Mouse (Mus musculus) kidney, adult 11 months (tissue): ENCODE measurements around the gene Cpd.
A peak's percentile ranks its signal among the peaks of the same experiment; 100 is the strongest.

Source experiments
- DNase-seq: peaks from one replicate; pipeline ENCODE4 v3.0.0; 2022

The Cpd gene

GRCm38 (mm10) chr11:76846878-76847222, at the start of gene Cpd:
Cpd (minus strand) TSS chr11:76847018.
- peak; percentile 97 for DNase-seq

DNA sequence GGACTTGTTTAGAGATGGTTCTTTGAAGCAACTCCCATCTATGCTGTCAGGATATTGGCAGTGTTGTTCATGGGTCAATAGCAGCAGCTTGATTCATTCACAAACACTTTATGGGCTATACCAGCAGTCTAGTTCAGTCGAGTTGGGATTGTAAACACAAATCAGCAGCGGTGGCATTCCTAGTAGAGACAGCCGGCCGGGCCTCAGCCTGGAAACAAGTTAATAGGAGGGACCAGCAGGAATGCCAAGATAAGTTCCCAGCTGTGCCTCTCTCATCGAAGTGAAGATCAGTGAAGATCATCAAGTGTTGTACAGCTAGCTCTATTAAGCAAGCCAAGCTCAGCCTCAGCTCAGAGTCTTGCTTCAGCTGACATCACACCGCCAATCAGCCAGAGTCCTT, 49.5 kb upstream of the Cpd start:
- no peak for DNase-seq

- DNase-seq = peak; percentile 57
These were observed 47.4 kb upstream of the Cpd start for GRCm38 (mm10) chr11:76894240-76894639.

- peak; percentile 79 for DNase-seq
These were observed 46.8 kb upstream of the Cpd start for GRCm38 (mm10) chr11:76893570-76893969.

DNA sequence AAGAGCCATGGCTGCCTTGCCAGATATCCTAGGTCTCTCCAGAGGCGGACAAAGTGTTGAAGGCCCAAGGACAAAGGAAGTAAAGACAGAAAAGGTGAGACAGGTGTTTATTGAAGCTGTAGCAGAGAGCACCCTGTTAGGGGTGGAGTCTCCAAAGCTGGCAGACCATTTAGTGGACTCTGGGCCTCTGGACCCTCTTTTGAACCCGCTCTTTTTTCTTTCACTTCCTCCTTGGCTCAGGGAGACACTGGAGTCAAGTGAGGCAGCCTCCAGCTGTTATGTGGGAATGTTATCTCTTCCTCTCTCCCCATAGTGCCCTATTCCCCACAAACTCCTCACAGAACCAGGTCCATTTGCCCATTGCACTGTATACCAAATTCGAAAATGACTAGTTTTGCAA, 46.2 kb upstream of the Cpd start:
- no peak for DNase-seq

GRCm38 (mm10) chr11:76891738-76892349, 45.0 kb upstream of the Cpd start:
- no peak for DNase-seq

DNA sequence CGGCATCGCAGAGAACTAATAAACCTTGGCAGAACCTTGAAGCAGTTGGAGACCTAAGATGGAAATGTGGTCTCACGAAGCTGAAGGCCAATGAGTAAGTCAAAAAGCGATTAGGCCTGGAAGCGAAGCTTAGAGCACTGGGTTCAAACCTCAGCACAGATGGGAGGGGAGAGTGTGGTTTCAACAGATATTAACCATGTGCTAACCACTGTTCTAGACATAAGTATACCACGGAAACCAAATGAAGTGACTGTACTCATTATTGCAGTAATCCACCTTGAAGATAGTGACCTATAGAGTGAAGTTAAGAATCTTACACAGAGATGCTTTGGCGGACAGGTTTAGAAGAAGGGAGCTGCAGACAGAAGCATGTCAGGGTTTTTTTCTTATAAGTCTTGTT, 44.4 kb upstream of the Cpd start:
- no peak for DNase-seq

GRCm38 (mm10) chr11:76889339-76890164, 42.7 kb upstream of the Cpd start:
- peak; percentile 59 for DNase-seq

DNA sequence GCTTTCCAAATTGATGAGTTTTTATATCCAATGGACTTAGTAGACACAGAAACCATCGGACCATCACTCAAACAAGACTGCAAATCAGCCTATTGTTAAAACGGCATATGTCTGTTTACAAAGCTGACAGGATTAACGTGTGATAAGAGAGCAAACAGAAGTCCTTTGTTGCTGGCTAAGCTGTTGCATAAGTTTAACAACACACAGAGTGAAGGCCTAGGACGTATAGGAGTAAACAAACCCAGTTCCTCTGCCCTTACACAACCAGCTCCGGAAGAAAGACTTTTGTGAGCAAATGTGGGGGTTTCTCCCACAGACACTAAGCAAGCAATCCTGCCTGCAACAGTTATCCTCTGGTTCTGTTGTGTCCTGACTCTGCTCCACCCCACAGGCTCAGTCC, 37.6 kb upstream of the Cpd start:
- no peak for DNase-seq

- no peak for DNase-seq
These were observed 33.0 kb upstream of the Cpd start for GRCm38 (mm10) chr11:76879816-76880215.

DNA sequence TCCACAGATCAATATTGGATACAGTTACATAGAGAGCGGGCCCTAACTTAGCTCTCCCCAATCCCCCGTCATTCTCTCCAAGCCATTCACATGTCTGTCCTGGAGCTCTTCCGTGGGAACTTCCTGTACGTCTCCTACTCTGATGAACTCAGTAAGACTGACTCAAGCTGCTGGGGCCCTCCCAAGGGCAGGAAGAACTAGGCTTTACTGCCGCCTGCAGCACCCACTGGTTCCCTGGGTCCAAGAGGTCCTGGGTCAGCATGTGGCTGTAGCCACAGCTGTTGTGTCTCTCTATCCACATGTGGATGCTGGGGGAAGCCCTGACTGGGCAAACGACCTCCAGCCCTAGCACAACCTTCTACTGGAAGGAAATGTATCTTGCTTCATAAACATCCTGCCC, 27.9 kb upstream of the Cpd start:
- DNase-seq = no peak

DNA sequence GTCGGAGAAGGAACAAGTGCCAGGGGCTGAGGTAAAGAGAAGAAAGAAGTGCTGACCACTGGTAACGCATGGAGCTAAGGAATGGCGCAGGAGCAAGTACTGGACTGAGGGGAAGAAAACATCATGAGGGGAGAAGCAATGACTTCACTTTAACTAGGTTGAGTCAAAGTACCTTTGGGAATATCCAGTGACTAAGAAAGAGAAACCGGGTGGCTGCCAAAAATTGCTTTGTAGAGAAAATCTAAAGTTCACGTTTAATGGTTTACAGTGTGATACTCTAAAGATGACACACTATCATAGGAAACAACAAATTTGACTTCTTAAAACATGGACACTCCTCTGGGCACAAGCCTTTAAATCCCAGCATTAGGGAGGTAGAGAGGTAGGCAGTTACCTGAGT, 27.0 kb upstream of the Cpd start:
- no peak for DNase-seq

- DNase-seq = no peak
These were observed 25.9 kb upstream of the Cpd start for GRCm38 (mm10) chr11:76872556-76873234.

- no peak for DNase-seq
These were observed 14.4 kb upstream of the Cpd start for GRCm38 (mm10) chr11:76861185-76861584.

DNA sequence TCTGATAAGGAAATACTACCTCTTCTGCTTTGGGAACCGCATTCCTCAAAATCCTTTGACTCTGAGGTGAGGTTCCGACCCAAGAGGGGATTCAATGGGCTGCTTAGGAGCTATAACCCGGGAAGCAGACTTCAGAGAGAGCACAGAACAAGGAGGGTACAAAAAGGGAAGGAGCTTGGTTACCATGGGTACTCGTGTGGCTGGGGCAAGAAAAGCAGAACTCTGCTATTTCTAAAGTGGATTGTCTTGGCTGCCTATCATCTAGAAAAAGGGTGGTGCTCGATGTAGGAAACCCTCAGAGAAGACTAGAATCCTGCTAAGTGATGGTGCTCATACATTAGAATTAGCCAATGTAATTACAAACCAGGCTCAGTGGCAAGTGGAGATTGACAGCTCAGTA, 12.4 kb upstream of the Cpd start:
- DNase-seq = no peak

DNA sequence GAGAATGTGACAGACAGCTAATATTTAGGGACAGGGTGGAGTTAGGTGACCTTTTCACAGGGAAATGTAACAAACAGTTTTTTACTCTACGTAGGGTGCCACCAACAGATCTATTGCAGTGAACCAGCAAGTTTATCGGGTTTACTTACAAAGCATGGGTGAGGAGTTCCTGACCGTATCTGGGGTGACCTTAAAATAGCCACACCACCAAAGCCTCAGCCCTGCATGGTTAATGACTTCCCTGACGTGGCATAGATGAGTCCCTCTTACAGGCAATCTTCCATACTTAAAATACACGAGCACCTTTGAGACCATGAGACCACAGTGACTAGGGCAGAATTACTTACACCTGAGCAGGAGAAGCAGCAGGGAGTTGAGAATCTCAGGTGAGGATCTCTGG, 12.0 kb upstream of the Cpd start:
- no peak for DNase-seq

GRCm38 (mm10) chr11:76857111-76857510, 10.3 kb upstream of the Cpd start:
- no peak for DNase-seq

DNA sequence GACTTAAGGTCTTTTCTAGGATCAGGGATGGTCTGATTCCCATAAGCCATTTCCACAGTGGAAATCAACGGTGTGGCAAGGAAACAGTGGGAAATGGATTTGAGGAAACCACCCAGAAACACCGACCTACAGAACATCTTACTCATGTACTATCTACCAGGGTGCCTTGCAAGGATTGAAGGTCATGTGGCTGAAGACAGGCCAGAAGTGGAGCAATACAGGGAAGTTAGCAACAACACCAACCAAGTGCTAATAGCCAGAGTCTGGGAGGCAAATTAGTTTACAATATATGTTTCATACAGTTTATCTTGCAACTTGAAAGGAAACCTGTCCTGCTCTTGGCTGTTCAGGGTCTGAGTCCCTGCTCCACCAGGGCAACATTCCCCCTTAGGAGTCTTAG, 9.8 kb upstream of the Cpd start:
- DNase-seq = no peak

DNA sequence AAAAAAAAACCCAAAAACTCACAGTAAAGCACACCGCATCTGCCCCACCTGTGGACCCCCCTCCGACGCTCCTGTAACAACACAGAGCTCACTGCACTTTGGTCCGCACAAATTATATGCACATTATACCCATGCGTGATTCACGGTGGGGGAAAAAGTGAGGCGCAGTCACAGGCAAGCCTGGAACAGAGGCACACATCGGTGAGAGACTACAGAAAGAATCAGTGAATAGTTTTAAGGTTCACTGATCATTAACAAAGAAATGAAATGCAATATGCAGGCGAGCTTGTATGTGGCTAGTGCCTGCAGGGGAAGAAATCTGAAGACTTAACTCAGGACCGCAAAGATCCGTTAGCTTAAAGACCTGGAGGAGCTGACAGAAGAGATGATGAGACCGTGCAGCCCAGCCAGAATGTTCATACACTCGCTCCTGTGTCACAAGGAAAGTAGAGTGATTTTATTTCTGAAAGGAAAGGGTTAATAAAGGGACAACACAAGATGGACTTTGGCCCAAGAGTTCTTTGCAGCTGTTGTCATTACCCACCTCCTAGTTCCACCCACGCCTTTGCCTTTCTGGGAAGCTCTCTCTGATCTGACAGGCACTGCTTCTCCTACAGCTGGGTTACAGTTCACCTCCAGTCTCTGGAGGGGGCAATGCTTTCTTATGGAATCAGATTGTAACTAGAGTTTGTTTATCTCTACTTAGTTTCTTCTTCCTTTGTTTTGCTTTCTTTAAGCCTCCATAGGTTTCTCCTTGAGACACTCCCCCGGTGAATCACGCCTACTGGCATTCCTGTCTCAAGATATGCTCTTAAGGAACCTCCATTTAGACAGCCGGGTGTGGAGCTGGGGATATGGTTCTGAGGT, 7.9 kb upstream of the Cpd start:
- DNase-seq = peak; percentile 40

DNA sequence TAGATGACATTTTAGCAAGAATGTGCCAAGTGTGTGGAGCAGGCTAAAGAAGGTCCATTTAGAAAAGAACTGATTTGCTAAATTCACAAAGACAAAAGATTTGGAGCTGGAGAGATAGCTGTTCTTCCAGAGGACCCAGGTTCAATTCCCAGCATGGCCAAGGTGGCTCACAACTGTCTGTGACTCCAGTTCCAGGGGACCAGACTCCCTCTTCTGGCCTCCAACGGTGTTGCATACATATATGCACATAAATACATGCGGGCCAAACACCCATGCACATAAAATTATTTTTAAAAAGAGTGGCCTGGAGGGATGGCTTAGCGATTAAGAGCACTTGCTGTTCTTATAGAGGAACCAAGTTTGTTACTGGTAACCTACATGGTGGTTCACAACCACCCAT, 4.7 kb upstream of the Cpd start:
- no peak for DNase-seq

DNA sequence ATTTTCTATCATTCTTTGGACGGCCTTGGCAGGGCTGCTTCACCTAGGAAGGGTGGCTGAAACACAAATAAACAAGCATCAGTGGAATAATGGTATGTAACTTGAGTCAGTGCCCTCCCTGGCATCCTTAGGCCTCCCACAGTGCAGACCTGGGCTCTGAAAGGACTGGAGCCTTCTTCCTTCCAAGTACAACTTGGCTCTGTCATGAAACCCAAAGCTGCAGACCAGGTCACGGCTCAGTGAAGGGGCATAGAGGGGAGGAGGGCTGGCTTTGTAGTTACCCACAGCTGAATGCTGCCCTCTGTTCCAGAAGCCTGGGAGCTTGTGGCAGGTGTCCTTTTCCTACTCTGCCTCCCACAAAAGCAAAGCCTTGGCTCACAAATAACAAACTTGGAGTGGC, 2.8 kb upstream of the Cpd start:
- DNase-seq = peak; percentile 44

DNA sequence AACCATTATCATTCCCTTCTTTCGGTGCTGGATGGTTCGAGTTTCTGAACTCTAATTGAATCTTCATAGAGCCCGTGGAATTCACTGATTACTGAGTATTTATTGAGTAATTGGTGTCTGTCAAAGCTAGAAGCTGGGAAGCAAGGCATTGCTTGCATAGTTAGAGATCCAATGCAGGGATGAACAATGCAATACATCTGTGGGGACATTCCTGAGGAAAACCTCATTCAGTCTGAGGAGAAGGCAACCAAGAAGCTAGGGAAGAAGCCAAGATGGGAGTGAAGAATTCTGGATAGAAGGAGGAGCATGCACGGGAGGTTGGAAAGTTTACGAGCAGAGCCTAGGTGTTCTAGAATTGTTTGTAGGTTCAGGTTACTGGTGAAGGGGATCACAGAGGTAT, 1.3 kb upstream of the Cpd start:
- DNase-seq = peak; percentile 0

DNA sequence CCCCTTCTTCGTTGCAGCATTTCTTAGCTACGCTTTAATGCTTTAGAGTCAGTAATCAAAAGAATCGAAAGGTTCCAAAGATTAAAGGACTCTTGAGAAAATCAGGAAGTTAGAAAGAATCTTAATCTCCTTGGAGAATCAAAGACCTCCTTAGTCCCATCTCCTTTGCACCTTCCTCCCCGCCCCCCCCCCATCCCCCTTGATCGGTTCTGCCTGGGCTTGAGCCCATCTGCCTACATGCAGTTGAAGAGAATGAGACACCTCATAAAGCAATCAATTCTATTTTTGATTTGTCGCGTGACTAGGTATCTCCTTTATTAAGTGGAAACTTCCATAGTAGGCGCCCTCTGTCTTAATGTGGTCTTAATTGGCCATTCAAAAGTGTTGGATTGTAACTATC, 536 bp upstream of the Cpd start:
- DNase-seq = peak; percentile 0
